Mouse (Mus musculus): Measurements from ENCODE around the gene Alg14.

Alg14 gene

DNA sequence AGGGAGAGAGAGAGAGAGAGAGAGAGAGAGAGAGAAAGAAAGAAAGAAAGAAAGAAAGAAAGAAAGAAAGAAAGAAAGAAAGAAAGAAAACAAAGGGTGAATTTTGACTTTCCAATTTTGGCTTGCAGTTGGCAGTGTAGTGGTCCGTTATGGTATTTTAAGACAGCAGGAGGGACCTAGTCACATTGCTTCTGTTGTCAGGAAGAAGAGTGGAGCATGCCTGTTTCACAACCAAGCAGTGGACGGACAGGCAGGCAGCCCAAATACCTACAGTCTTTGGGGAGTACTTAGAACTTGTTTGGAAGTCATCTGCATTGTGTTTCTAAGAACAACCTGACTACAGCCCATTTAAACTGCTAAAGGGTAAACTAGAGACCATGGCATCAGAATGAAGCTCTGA is 47.1 kb downstream of the Alg14 start:
- no peak for DNase-seq (ENCODE audit: low read depth)

DNA sequence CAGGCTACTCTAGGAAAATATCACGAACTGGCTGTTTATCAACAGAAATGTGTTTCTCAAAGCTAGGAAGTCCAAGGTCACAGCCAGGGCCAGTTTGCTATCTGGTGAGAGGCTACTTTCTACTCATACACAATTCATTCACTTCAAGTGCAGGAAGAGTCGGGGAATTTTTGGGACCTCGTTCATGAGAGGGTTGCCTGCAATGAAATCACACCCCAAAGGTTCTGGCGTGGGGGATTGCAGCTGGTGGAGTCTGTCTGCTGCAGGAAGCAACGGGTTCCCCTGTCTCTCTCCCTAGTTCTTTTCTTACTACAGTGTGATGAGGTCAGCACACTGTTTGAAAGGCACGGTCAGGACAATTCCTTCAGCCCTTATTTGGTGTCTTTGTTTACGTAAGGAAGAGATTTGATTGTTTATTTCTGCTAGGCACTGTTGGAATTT is 48.8 kb downstream of the Alg14 start:
- DNase-seq (ENCODE audit: low read depth), result no peak

DNA sequence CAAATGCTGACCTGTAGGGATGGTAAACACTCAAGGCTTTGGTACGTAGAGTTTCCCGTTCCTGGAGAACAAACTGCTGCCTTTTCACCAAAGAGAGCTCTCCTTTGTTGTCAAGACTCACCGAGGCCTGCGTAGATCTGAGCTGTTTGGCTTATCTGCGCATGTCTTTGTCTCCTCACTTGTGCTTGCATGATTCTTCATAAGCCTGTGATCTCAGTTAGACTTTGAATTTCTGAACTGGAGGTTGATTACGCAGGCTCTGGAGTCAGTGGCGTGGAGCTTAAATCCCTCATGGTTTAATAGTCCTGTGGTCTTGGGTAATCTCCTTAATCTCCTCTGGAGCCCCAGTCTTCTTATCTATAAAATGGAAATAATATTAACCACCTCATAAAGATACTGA is 51.7 kb downstream of the Alg14 start:
- DNase-seq (ENCODE audit: low read depth), result no peak

DNA sequence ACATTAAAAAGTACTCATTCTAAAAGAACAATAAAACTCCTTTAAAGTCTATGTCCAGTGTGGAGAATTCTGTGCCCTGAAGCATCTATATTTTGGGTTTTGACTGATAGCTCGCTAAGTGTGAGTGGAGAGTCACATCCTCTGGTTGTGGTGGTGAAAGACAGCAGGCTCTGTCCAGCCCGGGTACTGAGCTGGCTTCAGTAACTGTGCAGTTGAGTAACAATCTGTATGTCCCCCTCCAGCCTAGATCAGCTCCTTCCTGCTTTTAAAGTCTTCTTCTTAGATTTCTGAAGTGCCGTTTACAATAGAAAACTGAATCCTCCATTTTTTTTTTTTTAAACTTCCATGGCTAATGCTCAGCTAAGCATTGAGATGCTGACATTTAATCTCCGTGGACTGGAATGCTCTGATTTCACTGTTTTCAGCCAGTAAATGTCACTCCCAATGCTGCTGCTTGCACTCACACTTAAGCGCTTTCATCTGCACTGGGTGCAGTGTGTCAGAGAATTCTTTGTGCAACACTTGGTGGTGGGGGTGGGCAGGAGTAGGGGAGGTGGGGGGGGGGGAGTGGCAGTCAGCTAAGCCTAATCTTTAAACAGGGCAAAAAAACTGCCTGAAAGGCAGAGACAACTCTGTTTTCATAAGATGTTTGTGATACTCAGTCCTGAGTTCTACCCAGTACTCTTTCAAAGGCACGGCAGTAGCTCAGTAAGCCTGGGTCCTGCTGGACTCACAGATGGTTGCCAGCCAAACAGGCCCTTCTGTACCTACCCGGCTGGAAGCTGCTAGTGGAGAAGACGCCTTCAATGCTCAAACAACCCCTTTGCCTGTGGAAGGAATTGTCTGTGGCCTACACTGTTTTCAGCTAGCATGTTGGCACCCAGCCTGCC is 52.7 kb downstream of the Alg14 start:
- DNase-seq (ENCODE audit: low read depth), result peak; percentile 48

DNA sequence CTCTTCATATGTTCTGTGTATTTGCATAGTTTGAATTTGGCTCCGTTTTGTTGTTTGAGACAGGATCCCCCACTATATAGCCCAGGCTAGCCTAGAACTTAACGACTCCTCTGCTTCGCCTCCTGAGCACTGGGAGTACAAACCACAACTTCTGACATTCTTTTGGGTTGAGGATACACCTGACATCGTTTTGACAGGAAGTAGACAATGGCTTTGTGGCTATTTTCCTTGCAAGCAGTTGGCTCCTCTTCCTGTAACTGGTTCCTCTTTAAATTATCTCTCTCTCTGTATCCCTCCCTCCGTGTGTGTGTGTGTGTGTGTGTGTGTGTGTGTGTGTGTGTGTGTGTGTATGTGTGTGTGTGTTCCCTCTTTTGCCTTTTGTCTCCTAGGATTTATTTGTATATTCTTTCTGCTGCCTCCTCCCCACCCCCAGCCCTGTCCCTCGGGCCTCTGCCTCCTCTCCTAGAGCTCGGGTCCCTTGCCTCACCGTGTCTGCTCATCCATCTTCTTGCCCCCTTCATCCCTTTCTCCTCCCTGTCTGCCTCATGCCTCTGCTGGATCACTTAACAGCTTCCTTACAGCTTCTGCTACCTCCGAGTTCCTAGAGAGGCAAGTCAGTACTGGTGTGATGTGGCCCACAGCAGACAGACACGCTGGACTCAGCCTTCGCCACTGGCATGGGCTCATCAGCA is 53.5 kb downstream of the Alg14 start:
- DNase-seq (ENCODE audit: low read depth), result peak; percentile 80

DNA sequence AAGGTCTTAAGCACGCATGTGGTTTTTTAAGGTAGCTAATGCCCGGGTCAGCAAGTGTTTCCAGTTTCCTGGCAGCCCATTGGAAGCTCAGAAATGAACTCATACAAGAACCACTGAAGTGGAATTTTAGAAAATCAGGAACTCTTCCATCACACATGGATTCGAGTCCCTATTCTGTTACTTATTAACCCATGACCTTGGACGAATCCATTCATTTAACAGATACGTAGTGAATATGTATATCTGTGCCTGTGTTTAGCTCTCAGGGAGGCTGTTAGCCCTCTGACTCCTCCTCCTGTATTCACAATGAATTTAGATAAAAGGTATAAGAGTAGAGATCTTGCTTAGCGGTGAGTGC is 54.0 kb downstream of the Alg14 start:
- DNase-seq (ENCODE audit: low read depth), result no peak

DNA sequence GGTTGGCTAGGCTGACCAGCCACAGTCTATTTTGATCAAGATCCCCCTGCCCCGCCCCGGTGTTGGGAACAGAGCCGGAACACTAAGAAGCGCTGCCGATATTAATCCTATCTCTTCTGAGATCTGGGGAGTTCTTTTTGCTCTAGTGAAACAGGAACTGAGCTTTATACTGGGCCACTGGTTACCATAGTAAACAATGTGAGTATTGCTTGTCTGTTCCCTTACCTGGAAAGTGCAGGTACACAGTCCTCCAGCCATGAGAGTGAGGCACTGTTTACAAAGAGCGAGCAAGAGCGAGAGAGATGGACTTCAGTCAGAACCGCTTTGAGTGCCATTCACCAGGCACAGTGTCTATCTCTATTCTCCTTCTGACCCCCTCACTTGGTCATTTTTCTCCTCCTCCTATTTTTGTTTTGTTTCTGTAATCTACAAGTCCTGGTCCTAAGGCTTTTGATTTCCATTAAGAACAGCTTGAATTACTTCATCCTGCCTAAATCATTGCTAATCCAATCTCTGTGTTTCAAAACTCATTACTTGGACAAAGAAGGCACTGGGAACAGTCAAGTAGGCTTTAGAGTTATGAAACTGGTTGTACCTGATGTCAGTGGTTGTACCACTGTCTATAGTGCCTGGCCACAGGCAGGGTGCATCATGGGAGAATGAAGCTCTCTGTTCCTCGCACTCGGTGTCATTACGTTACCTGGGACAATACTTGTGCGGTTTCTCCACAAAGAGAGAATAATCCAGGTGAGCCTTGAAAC is 55.1 kb downstream of the Alg14 start:
- no peak for DNase-seq (ENCODE audit: low read depth)

DNA sequence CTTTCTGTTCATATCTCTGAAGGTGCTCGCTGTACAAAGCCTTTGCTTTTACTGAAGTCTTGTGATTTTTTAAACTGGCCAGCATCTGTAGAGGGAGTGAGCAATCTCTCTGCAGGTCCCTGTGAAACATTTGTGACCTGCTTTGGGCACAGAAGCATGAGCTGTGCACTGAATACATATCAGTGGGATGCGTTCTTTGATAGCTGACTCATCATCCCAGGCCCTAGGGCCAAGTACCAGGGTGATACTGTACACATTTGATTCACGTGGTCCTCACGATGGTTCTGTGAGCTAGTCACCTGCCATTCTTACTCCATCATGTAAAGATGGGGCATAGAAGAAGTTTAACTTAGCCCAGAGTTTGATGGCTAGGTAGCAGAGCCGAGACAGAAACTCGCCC is 57.2 kb downstream of the Alg14 start:
- no peak for DNase-seq (ENCODE audit: low read depth)

DNA sequence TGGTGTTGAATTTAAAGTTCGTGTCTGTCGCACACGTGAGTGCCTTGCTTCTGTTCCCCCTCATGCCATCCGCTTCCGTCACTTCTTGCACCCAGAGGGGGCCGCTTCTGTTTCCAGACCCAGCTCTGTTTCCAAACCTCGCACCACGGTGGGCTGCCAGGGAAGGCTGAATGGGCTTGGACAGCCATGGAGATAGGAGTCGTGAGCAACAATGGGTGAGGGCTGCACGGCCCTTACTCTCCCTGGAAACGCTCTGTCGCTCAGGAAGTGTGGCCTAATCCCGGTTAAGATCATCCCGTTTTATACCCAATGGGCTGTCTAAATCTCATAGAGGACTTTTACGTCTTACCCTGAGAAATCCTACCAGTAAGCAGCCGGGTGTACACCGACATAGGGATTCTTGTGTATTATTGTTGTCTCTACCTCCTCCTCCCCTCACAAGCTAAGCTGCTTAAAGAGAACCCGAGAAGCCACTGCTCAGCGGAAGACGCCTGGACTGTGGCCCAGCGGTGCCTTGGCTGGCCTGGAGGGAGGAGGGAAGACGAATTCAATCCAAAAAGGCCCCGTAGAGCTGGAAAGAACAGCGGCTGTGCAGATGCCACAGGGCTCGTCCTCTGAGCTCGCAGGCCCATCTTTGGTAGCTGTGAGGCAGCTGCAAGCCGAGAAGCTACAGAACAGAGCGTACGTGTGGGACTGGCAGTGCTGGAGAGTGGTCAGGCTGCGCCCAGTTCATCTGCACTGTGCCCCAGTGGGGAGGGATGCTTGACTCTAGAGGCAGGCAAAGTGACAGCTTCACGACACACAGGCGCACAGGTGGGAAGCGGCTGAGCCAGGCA is 58.0 kb downstream of the Alg14 start:
- DNase-seq (ENCODE audit: low read depth), result no peak

DNA sequence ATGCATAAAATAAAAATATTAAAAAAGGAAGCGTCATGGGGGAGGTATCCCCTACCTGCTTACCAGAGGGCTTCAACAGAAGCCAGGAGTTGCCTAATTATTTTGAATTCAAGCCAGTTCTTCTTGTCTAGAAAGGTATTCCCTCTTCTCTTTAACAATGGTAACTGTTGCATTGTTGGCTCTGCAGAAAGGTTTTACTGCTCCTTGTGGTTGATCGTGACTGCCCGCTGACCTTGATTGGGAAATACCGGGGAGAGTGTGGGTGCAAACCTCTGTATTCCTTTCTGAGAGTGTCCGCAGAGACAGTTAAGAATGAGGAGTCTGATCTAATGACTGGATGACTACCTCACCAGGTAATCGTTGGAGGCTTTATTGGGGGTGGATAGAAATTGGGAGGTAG is 59.7 kb downstream of the Alg14 start:
- DNase-seq (ENCODE audit: low read depth), result peak; percentile 39

DNA sequence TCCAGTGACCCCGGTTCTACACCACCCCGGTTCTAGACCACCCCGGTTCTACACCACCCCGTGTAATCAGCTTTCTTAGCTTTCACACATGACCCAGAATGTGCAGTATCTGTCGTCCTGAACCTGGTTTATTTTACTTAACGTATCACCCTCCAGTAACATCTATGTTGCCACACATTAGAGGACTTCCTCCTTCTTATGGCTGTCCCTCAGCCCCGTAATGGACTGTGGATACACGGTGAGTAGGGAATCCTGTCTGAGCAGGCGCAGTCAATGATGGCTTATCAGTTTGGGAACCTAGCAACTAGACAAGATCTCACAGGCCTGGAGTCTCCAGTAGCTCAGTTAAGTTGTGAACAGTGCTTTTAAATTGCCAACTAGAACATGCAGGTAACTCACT is 62.7 kb downstream of the Alg14 start:
- no peak for DNase-seq (ENCODE audit: low read depth)

DNA sequence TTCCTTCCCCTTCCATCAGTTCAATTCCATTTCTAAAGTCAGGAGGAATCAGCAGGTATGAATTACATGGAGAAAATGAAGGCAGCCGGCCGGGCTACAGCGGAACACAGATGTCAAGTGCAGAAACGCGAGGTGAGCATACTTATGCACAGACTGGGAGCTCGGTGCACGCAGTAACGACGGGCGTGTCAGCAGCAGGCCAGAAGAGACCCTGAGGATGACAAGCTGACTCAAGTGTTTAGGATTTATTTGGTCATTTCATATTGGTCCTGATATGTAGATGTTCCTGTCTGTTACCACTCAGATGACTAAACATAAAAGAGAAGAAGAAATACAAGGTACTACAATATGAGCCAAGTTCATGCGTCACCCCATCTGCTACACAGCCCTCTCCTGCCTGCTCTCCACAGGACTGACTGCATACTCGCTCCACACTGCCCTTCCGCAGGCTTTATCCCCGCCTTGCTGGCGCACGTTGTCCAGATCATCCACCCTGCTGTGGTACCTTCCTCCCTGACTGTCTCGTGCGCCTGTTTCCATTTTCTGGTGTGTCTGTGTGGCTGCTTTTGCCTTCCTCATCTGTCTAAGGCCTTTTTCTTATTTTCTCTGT is 63.4 kb downstream of the Alg14 start:
- DNase-seq (ENCODE audit: low read depth), result no peak

DNA sequence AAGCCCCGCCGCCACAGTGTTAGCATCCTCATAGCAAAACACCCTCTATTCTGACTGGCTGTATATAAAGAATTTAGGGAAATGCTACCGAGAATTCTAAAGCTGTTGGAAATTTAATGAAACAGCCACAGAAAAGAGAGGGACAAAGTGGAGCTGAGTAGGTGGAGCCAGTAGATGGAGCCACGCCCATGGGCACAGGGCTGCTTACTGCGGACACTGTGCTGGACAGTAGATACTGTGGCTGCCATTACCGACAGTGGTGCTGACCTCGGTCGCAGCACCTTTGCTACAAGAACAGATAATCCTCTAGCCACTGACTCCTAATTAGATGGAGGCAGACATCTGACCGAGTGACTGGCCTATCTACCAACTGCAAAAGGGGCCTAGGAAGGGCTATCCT is 64.0 kb downstream of the Alg14 start:
- no peak for DNase-seq (ENCODE audit: low read depth)

DNA sequence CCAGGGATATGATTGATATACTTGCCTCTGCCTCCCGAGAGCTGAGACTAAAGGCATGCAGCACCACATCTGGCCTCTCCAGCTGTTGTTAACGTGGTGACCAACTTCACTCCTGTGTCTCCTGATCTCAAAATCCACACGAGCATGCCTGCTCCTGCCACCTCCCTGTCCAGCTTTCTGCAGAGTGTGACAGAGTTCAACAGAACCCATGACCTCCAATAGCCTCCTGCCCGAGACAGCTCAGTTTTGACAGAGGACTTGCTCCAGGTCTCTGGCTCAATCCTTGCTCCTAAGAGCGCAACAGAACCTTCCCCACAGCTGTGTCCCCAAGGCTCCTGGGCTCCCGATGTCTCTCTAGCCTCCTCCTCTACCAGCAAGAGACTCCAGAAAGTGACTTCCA is 64.5 kb downstream of the Alg14 start:
- DNase-seq (ENCODE audit: low read depth), result no peak

DNA sequence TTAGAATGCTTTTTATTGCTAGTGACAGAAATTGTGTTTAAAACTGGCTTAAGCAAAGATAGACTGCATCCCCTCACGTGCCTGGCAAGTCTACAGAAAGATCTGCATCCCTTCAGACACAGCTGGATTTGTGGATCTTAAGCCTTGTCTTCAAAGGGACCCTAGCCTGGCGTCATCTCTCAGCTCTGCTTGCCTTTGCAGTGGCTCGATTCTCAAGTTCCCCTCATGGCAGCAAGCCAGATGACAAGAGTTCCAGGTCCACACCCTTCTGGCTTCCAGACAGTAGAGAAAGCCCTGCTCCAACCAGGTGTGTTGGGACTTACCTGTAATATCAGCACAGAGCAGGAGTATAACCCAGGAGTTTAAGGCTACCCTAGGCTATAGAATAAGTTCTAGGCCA is 65.5 kb downstream of the Alg14 start:
- DNase-seq (ENCODE audit: low read depth), result no peak

DNA sequence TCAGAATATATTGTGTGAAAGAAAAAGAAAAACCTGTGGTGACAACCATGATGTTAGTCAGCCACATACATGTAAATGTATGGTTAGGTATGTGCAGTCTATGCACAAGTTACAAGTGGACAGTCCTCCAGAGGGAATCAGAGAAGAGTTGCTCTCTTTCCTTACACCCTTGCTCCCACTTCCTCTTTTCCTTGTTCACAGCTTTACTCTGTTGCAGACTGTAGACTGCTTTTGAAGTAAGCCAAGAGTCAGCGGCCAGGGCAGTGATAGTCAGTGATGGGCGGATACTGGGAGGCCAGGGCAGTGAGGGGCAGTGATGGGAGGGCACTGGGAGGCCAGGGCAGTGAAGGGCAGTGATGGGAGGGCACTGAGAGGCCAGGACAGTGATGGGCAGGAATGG is 66.7 kb downstream of the Alg14 start:
- DNase-seq (ENCODE audit: low read depth), result no peak

DNA sequence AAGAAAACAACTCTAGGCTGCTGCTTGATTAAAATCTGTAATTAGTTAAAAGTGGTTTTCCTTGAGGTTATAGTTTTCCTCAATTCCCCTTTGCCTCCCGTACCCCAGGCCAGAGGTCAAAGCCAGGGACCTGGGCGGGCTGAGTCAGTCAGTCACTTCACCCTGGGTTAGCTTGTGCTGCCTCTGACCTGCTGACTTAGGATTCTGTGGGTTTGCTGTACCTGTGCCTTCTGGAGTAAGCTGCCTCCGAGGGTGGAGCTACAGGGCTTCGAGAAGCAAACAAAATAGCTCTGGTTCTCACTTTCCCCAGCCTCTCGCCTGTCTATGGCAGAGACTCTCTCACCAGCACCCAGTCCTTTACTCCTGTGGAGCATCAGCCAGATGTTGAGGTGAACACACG is 67.3 kb downstream of the Alg14 start:
- no peak for DNase-seq (ENCODE audit: low read depth)

DNA sequence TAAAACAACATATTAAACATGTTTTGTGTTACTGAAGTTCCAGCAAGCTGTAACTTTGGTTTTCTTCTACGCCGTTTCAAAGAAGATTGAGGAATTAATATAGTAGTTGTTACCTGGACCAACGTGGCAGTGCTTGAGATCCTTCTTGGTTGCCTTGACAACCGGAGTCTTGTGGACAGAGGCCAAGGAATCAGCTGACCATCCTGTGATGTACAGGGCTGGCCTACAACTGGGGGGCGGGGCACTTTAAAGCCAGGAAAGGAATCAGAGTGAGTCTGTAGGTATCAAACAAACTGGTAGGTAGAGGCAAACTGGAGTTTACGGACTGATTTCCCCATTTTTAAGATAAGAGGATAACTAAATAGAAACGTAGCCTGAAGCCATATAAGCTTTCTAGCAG is 67.7 kb downstream of the Alg14 start:
- DNase-seq (ENCODE audit: low read depth), result no peak

DNA sequence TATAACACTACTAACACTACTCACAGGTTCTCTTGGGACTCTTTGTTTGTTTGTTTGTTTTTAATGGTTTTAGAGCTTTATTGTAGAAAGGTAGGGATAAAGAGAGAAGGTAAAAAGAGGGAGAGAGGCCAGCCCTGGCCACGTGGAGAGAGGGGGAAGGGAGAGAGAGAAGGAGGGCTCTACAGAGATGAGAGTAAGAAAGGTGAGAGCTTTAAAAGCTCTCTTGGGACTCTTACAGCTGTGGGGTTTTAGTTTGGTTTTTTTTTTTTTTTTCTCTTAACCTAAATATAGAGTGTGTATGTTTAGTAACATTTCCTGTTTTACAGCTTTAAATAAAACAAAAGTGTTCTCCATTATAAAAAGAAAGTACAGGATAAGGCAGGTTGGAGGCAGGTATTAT is 70.4 kb downstream of the Alg14 start:
- DNase-seq (ENCODE audit: low read depth), result no peak

DNA sequence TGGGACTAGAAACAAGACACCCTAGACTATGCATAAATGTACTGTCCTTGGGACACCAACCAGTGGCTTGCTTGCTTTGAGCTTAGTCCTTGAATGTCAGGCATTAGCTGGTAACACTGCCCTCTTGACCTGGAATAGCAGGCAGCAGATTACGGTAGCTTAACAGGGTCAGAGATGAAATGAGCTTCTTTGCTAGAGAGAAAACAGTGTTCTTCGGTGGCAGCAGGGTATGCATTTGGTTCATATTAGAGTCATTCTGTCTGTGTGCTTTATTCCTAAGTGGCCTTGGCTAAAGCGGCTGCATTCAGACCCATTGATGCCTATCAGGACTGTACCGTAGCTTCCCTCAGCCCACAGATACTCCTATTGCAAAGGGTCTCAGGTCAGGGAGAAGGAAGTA is 72.8 kb downstream of the Alg14 start:
- no peak for DNase-seq (ENCODE audit: low read depth)

DNA sequence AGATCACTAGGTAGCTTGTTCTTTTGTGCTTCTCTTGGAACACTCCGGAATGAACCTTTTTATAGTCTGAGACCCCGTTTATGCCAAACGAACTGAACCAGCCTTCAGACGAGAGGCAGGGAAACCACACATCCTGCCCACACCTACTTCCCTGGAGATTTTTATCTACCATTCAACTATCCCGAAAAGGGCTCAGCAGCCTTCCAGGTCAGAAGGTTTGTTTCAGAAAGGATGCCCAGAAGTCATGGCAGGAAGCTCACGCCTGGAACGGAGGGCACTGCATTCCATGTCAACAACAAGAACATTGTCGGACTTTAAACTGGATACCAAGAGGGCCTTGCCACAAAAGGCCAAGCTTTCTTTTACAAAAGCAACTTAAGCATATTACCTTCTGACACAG is 73.6 kb downstream of the Alg14 start:
- no peak for DNase-seq (ENCODE audit: low read depth)

DNA sequence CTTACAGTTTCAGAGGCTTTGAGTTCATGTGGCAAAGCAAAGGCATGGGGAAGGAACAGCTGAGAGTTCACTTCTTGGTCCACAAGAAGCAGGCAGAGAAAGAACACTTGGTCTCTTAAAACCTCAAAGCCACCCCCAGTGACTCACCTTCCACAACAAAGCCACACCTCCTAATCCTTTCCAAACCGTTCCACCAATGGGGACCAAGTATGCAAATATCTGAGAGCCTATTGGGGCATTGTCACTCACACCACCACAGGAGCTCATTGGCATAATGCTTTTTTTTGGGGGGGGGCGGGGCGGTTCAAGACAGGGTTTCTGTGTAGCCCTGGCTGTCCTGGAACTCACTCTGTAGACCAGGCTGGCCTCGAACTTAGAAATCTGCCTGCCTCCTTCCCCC is 77.0 kb downstream of the Alg14 start:
- DNase-seq (ENCODE audit: low read depth), result peak; percentile 42
